Mouse (Mus musculus) adrenal gland, adult 8-10 months (tissue): Measurements from ENCODE around the gene Alpk1. TPM values are rescaled to one million over a fixed set of nuclear protein-coding genes. Genes with fewer than 3 reads are reported as not detected.

Experiments
- DNase-seq: peaks from one replicate; pipeline ENCODE4 v3.0.0; 2022
- total RNA-seq, 4 experiments: library from RNA; stranded (reverse); gene quantifications; 2 replicates each; pipeline ENCODE4 v1.2.4; 2022

The Alpk1 gene
- total RNA-seq, 4 experiments from 2014 or later, result 11.8 to 21.1 (median 15.1) TPM

GRCm38 (mm10) chr3:127743614-127744365 is 36.5 kb downstream of the Alpk1 start:
- DNase-seq, result no peak

GRCm38 (mm10) chr3:127741473-127741872 is 38.9 kb downstream of the Alpk1 start:
- no peak for DNase-seq

- no peak for DNase-seq
Measured at GRCm38 (mm10) chr3:127737876-127738275, 42.5 kb downstream of the Alpk1 start.

- DNase-seq, result no peak
Measured at GRCm38 (mm10) chr3:127735395-127735794, 44.9 kb downstream of the Alpk1 start.

- no peak for DNase-seq
Measured at GRCm38 (mm10) chr3:127729513-127730137, 50.7 kb downstream of the Alpk1 start.

GRCm38 (mm10) chr3:127728851-127729512 is 51.3 kb downstream of the Alpk1 start:
- DNase-seq, result no peak

- no peak for DNase-seq
Measured at GRCm38 (mm10) chr3:127728046-127728445, 52.3 kb downstream of the Alpk1 start.

- DNase-seq, result no peak
Measured at GRCm38 (mm10) chr3:127720948-127721347, 59.4 kb downstream of the Alpk1 start.

- no peak for DNase-seq
Measured at GRCm38 (mm10) chr3:127720050-127720449, 60.3 kb downstream of the Alpk1 start.

GRCm38 (mm10) chr3:127719601-127720000 is 60.7 kb downstream of the Alpk1 start:
- DNase-seq, result no peak

GRCm38 (mm10) chr3:127716759-127717158 is 63.6 kb downstream of the Alpk1 start:
- DNase-seq, result no peak

GRCm38 (mm10) chr3:127713112-127713511 is 67.2 kb downstream of the Alpk1 start:
- no peak for DNase-seq

GRCm38 (mm10) chr3:127711536-127711935 is 68.8 kb downstream of the Alpk1 start:
- DNase-seq, result no peak

- no peak for DNase-seq
Measured at GRCm38 (mm10) chr3:127707089-127707485, 73.2 kb downstream of the Alpk1 start.

- no peak for DNase-seq
Measured at GRCm38 (mm10) chr3:127706445-127707088, 73.8 kb downstream of the Alpk1 start.

GRCm38 (mm10) chr3:127705515-127706444 is 74.5 kb downstream of the Alpk1 start:
- no peak for DNase-seq

GRCm38 (mm10) chr3:127705139-127705514 is 75.2 kb downstream of the Alpk1 start:
- no peak for DNase-seq

GRCm38 (mm10) chr3:127701196-127701825 is 79.0 kb downstream of the Alpk1 start:
- no peak for DNase-seq

- no peak for DNase-seq
Measured at GRCm38 (mm10) chr3:127698636-127699035, 81.7 kb downstream of the Alpk1 start.

- DNase-seq, result no peak
Measured at GRCm38 (mm10) chr3:127696541-127696940, 83.8 kb downstream of the Alpk1 start.
